Mouse (Mus musculus) B cell, adult 2 months (primary cell): ENCODE measurements around the gene Wnt9b.
"Not testable (repeated sequence)": the region's sequence is repeated elsewhere in the genome, so short reads cannot be mapped to it uniquely, and the experiment has no call there.

ENCODE experiments used
- DNase-seq, 2 experiments: peaks; one replicate each; pipeline ENCODE4 v3.0.0; 2022

The Wnt9b gene

DNA sequence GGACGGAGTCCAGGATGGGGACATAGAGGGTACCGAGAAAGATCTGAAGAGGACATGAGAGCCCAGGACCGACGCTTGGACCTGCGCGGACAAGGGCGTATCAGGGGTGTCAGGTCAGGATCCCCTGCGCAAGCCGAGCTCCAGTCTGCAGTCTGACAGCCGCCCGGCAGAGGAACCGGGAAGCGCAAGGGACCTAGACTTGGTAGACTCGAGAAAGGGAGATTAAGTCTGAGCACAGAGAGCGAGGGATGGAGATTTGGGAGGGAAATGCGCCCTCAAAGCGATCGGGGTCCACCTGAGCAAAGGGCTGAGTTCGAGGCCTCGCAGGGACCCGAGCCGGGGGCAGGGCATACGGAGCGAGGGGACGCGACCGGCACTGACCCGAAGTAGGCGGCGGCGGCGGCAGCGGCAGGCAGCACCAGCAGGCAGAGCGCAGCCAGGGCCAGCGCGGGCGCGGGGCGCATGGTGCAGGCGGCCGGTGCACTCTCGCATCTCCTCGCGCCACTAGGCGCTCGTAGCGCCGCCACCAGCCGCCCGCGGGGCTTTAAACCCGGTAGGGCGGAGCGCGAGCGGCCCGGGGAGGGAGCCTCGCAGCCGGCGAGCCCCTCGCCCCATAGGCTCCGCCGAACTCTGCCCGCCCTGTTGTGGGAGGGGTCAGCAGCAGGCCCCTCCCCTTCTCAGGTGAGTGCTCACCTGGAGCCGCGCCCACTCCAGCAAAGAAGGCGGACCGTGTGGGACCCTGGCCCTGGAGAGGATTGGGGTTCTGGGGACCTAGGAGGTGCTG is at the start of gene Wnt9b:
Gene Wnt9b (minus strand): TSS at position 516 of the 784 bp plus-strand sequence.
- no peak for DNase-seq

DNA sequence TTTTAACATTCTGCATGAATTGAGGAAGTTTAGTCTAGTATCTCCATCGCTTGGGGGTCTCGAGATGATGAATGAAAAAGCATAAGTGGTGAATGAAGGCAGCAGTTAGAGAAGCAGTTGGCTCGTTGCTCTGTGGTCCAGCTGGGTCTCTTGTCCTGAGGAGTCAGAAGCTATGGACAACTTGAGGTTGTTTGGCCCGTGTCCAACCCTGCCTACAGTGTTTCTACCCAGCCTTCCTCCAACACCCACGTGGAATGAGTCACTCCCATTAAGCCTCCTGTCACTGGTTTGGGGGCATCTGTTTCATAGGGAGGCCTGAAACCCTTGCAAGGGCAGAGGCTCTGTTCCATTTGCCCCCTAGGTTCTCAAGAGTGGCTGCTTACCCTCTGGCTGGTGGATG is 40.3 kb upstream of the Wnt9b start:
- no peak for DNase-seq

DNA sequence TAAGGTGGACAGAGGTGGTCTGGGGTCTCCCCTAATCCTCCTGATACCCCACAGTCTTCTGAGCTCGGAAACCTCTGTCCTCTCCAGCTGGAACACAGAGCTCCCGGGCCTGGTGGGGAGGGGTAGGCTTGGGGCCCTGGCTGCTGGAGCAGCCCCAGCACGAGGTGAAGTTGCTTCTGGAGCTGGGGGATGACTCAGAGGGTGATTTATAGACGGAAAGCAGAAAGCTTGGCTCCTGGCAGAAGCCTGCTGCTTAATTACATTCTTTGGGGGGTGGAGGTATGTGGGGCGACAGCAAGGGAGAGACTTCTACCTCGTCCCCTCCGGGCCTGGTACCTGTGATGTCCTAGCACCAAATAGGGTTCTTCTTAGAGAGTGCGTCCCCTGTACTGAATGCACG is 30.5 kb upstream of the Wnt9b start:
- no peak for DNase-seq

DNA sequence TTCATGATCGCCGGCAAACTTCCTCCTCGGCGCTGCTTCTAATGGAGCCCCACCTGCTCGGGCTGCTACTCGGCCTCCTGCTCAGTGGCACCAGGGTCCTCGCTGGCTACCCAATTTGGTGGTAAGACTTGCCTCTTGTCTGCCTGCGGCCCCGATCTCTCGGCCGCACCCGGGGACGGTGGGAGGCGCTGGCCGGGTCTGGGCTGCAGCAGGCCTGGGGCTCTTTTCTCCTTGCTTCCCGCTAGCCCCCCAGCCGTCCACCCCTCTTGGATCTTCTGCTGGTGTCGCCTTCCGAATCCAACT is 24.6 kb upstream of the Wnt9b start:
- no peak for DNase-seq

DNA sequence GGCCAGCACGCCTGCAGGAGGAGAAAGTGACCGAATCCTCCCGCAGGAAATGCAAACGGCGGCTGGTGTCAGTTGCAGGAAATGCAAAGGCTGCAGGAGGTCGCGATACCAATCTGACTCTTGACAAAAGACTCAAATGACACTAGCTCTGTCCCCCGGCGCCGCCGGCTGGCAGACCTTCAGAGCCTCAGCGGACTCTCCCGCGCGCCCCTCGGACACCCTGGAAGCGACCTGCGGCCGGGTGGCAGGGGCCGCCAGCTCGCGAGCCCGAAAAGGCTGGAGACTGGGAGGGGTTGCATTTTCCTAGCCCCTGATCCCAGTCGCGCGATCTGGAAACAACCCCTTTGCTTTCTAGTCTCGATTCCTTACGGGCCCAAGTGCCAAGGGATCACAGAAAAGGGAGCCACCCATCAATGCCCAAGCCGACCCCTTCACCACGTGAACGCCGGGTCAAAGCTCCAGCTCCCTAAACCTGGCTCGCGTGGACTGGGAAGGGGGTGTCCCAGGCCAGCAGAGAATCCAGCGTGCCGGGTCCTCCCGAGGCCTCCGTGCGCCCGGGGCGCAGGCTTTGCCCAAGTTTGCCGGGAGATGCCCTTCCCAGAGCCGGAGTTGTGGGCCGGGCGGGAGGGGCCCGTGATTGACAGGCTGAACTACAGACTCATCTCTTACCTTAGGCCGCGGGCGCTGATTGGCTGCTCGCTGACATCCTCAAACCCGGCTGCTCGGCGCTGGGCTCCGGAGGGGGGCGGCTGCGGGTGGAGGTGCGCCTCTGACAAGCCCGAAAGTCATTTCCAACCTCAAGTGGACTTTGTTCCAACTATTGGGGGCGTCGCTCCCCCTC is 24.0 kb upstream of the Wnt9b start, which contains the start of gene Wnt3:
Gene Wnt3 (plus strand): TSS at position 764 of the 841 bp plus-strand sequence.
- DNase-seq: peak in 1 of 2 experiments; percentile 12

DNA sequence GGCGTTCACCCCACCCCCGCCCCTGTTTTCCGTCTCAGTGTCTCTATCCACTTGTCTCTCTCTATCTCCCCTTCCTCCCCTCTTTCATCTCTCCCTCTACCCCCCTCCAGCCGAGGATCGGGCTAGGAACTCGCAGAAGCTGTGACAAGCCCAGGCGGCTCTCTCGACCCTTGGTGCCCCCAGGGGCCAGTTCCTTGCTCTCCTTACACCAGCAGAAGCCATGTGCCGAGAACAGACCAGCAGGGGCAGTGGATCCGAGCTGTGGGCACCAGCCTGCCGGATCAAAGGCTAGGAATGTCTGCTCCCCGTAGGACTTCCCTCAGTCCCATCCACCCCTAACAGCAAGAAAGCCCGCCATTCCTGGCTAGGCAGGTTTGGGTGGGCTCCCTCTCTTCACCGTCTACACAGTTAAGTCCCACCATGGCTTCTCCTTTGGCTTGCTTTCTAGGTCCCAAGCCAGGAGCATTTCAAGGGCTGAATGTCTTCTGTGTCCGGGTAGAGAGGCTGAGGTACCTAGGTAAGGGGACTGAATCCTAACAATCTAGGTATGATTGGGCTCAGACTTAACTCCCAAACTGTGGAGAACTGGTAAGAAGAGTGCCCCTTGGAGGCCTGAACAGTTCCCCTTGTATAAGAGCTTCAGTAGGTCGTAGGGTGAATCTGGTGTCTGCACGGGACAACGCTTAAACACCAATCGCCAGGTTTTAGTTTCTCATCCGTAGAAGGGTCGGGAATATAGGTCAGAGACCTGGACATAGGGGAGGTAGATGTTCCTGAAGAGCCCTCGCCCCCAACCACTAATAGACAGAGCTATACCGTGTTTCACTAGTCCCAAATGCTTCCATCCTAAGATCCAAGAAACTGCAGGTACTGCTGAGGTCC is 23.1 kb upstream of the Wnt9b start:
- no peak for DNase-seq

DNA sequence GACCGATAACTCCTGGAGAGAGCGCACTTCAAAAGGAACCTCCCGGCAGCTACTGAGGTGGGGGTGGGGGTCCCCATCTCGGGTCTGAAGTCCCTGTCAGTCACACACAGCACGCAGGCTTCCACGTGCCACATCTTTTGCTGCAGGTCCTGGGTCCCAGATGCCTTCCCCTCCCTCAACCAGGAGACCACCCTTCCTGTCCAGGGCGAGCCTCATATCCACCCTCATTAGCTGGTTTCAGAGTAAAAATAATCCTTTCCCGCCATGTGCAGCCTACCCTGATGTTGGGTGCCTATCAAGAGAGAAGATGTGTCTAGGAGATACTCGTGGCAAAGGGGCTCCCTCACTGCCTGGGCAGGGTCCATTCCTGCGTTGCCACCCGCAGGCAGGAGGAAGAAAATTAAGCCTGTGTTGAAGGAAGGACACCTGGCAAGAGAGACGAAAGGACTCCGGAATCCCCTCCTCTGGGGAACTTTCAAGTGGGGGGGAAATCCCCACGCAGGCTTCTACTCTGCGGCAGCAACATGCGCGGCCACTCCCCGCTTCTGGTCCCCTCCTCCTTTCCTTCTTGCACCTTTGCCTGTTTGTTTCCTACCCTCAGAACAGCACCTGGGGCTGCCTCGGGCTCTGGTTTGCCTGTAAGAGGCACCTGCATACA is 21.7 kb upstream of the Wnt9b start:
- no peak for DNase-seq

DNA sequence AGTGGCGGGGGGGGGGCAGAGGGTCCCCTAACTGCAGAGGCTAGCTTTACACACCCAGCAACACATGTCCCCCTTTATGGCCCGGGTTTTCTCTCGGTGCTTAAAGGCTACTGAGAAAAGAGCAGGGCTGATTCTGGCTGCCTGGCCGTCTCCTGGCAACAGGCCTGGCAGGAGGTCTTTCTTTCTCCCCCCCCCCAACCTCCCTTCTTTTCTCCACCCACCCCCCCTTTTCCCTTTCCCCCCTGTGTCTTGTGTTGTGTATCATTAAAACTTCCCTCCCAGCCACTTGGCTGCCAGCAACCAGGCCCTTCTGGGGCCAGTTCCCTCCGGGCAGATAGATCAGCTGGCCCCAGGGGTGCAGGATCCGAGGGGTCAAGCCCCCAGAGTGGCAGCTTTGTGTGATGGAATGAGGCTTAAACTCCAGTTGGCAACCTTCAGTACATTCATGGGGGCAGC is 16.0 kb upstream of the Wnt9b start:
- DNase-seq: no peak

DNA sequence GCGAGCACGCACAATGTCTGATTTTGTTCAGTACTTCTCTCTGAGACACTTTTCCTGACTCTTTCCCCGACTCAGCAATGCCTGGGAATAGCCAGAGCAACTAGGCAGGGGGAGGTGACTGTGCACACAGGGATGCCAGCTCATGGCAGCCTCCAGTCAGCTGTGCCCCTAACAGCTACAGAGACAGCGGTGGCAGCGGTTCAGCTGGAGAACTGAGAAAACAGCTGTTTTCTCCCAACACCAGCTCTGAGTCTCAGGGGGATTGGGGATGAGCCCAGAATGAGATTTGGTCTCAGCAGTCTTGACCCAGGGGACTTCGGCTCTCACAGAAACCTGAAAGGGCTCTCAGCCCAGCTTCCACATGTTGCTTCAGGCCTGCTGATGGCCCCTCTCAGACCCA is 15.0 kb upstream of the Wnt9b start:
- DNase-seq: no peak

DNA sequence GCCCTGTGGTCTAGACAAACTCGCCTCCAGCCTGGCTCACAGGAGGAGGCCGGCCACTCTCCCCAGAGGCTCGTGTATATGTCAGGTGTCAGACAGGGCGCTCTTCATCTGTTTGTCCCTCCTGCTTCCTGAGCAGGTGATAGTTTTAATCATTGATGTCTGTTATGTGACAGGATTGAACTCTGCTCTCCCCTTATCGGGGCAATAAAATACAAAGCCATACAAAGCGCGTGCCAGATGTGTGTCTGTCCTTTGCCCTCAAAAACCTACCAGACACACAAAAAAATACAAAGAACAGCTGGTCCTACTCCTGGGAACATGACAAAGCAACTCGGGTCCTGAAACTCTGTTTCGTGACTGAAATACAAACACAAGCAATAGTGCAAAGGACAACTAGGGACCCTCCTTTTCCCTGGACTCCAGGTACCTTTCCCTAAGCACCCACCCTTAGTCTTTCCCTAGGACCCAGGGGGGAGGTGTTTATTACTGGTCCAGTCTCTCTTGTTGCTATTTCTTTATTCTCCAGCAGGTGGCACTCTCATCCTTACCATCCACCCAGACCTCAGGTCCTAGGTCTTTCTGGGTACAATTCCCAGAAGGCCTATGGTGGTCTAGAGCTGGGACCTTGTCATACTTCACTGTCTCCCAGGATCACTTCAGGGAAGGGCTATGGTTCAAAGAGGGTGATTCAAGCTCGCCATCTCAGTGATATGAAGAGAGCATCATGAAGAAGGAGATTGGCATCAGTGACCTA is 14.0 kb upstream of the Wnt9b start:
- DNase-seq: peak; percentile 48 to 55

DNA sequence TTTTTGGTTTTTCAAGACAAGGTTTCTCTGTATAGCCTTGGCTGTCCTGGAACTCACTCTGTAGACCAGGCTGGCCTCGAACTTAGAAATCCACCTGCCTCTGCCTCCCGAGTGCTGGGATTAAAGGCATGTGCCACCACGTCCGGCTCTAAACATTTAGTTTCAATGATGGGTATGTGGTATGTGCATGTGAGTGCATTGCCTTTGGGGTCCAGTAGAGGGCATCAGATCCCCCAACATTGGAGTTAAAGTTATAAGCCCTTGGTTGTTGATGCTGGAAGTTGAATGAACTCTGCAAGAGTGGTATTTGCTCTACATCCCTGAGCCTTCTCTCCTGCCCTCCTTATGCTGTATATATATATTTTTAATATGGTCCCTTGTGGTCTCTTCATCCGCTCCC is 11.3 kb upstream of the Wnt9b start:
- DNase-seq: not testable (repeated sequence)

DNA sequence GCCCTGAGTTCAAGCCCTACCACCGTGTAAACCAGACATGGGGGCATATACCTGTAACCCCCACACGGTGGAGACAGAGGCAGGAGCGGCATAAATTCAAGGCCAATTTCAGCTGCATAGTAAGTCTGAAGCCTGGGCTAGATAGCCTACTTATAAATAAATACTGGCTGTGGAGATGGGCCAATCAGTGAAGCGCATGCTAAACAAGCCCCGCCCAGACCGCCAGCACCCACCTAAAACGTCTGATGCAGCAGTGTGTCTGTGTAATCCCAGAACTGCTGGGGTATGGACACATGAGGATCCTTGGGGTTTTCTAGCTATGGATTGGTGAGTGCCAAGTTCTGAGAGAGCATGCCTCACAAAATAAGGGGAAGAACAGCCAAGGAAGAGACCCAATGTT is 10.5 kb upstream of the Wnt9b start:
- DNase-seq: no peak

DNA sequence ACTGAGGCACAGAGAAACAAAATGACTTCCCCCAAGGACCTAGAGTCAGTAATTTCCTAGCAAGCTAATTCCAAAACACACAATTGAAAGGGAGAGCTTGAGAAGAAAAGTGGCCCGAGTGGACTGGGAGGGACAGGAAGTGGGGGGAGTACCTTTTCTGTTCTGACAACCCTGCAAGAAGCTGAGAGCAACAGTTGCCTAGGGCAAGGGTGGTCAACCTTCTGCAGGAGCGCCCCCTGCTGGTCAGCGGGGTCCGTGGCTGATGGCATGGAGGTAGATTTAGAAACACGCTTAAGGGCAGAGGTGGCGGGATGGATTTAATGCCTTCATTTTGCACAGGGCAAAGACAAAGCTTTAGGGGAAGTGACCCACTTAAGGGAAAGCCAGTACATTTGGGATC is 9.1 kb upstream of the Wnt9b start:
- DNase-seq: peak; percentile 73 to 77

DNA sequence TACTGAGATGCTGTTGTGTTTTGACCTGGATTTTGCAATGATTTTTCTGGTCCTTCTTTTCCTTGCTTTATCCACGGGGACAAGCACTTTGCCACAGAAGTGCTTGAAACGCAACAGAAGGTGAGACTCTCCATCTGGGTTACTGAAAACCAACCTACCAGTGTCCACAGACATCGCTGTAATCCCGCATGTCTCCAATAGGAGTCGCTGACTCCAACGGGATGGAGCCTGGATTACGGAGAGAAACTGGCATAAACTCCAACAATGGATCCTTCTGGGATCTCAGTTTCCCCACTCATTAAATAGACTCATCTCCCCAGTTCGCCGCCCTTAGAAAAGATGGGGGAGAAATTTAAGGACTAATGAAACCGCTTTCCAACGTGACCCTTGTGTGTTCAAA is 8.4 kb upstream of the Wnt9b start:
- no peak for DNase-seq

DNA sequence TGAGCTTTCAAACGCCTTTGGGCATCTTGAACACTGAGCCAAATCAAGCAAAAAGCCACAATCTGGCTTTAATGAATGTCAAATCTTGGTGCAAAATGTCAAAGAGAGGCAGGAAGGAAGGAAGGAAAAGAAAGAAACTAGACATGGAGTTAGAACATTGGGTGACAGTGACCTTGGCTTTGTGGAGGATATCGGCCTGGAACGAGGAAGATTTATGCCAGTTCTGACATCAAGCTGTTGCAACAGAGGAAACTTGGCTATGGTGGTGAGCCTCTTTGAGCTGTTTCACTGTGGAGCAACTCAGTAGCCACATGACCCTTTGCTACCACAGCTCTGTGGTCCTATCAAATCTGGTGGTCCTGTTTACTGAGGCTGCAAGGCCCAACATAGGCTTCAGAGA is 991 bp upstream of the Wnt9b start:
- no peak for DNase-seq

DNA sequence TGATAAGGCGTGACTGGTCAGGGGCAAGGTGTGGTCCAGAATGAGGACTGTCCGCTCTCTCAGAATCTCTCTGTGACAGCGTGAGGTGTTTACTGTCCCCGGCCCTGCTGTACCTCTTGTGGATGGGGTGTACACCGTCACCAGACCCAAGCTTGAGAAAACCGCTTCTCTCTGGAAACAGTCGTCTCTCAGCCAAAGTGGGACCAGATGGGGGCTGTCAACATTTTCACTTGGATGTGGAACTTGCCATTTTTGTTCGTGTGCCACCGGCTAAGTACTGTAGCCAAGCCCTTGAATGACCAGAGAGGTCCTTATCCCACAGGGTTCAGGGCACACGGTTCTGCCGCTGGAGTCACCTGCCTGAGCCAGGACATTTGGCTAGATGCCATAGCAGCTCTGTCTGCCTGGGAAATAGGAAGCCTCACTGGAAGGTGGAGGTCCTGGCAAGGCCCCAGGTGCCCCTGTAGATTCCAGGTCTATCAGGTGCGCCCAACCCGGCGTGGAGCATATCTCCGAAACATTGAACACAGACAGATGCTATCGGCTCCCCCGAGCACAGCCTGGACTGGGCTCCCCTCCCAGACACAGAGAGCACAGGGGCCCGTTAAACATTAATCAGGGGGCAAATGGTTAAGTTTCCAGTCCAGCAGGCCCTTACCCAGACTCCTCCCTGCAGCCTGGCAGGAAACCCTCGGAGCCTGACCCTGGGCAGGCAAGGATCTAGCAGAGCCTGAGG is 14.4 kb downstream of the Wnt9b start:
- no peak for DNase-seq

DNA sequence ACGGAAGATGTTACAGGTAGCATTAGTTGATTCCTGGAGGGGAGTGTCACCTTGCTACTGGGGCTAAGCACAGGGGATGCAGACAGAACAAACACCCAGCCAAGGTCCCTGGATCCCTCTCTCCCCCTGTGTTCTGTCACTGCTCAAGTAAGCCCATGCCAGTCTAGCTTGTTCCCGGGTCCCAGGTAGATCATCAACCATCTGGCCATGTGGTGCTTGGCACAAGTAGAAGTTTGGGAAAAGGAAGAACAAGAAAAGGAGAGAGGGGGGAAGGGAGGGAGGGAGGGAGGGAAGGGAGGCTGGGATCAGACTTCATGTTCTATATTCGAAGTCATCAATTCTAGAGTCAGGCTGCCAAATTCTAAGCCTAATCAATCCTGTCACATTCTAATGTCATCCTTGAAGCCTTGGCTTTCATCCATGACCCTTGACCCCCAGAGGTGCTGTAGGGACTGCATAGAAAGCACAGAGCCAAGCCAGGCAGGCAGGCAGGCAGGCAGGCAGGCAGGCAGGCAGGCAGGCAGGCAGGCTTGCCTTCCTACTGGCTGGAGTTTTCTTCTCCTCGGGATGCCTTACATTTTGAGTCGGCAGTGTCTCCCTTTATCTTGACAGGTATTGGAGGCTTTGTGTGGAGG is 15.1 kb downstream of the Wnt9b start:
- DNase-seq: no peak

DNA sequence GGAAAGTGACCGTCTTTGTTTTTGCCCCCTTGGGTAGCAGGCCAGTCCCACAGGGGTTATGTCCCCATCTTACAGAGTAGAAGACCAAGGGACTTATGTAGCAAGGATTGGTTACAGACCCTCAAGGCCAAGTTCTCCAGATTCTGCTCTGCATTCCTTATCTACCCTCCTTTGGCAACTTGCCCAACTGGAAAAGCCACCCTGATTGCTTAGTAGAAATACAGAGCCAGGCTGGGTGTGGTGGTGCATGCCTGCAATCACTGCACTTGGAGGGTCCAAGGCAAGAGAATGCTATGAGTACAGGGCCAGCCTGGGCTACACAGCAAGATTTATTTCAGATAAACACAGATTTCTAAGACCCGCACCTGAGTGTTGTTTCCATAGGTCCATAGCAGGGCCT is 15.7 kb downstream of the Wnt9b start:
- no peak for DNase-seq

DNA sequence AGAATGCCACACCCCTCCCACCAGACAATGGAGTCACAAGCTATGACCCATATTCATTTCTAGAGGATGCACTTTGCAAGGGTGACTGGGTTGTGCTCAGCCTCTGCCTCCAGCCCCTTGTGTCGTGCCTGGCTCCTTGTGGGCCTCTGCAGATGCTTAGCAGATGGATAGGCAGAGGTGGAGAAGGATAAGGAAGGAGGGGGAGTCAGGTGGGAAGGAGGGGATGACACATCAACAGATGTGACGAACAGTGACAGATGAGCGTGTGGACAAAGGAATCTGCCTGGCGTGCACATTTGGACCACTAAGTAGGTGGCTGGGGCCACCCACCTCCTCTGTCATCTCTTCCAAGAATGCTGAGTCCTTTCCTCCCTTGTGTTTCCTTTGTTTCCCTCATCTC is 16.6 kb downstream of the Wnt9b start:
- DNase-seq: no peak

DNA sequence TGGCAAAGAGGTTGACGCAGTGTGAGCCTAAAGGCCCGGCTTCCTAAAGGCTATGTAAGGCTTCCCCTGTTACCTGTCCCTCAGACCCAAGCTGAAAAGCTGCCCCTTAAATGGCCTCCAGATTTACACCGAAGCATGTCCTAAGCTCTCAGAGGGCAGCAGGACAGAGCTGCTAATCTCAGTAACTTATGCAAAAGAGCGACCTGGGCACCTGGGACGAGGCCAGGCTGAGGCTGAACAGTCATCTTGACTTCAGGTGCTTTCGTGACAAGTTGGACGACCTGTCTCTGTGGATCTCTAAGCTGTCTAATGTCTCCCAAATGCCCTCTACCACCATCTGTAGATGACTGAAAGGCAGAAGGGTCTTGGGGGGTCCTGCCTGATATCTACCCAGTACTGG is 17.3 kb downstream of the Wnt9b start:
- no peak for DNase-seq

DNA sequence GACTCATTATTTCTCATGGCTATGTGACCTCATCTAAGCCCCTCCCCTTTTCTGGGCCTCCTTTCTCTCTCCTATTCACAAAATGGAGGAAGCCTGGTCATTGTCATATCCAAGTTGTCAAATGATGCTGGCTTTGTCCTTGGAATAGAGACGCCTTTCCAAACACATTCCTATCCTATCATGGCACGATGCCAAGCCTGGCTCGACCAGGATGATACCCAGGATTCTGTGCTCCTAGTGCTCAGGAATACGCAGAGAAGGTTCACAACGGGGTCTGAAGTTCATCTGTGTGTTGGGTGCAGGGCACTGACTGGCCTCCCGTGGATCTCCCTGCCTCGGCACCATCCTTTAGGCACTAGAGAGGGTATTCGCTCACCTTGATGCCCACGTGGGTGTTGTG is 18.0 kb downstream of the Wnt9b start:
- DNase-seq: no peak
